Mouse (Mus musculus) liver, adult 2 months (tissue): ENCODE data around the gene Cdhr4. TPM values are rescaled to one million over a fixed set of nuclear protein-coding genes. Genes with fewer than 3 reads are reported as not detected.

Experiments used
- DNase-seq: peaks from one replicate; pipeline ENCODE4 v3.0.0-alpha.2; 2011; ENCODE audit warnings: low read depth, low spot score; ENCODE audit errors: extremely low read depth
- H3K27ac ChIP-seq: fragments of 200-500 bp; replicated peaks from 2 replicates; pipeline ENCODE4 v1.5.1; 2012; ENCODE audit warnings: low read depth, mild to moderate bottlenecking, control low read depth, inconsistent platforms, low read length; ENCODE audit not compliant: insufficient read depth
- H3K27me3 ChIP-seq: fragments of 200-500 bp; 2 replicates; pipeline ENCODE4 v1.6.1; 2012; ENCODE audit warnings: mild to moderate bottlenecking, moderate library complexity, low read length, inconsistent platforms; ENCODE audit not compliant: control insufficient read depth, insufficient read depth
- H3K36me3 ChIP-seq: fragments of 200-500 bp; 2 replicates; pipeline ENCODE4 v1.6.1; 2012; ENCODE audit warnings: low read length, inconsistent platforms; ENCODE audit not compliant: control insufficient read depth, insufficient read depth
- H3K4me1 ChIP-seq: fragments of 200-500 bp; 2 replicates; pipeline ENCODE4 v1.6.1; 2011; ENCODE audit warnings: low read length; ENCODE audit not compliant: control insufficient read depth, insufficient read depth
- H3K4me3 ChIP-seq: fragments of 200-500 bp; 2 replicates; pipeline ENCODE4 v1.5.1; 2011; ENCODE audit warnings: low read depth, mild to moderate bottlenecking, control low read depth, low read length, moderate library complexity; ENCODE audit not compliant: insufficient read depth
- H3K79me2 ChIP-seq: fragments of 200-500 bp; 2 replicates; pipeline ENCODE4 v1.6.1; 2012; ENCODE audit warnings: inconsistent platforms, mild to moderate bottlenecking, low read length, moderate library complexity; ENCODE audit not compliant: control insufficient read depth, insufficient read depth
- H3K9ac ChIP-seq: fragments of 200-500 bp; 2 replicates; pipeline ENCODE4 v1.6.1; 2012; ENCODE audit warnings: low read depth, mild to moderate bottlenecking, control low read depth, inconsistent platforms, low read length
- CTCF ChIP-seq: fragments of 200-500 bp; IDR thresholded peaks from 2 replicates; pipeline ENCODE4 v1.5.1; 2011; ENCODE audit warnings: low read depth, low read length, control low read depth
- POLR2A ChIP-seq: fragments of 200-500 bp; IDR thresholded peaks from 2 replicates; pipeline ENCODE4 v1.6.1; 2011; ENCODE audit warnings: low read length, control low read depth; ENCODE audit not compliant: insufficient read depth; ENCODE audit errors: extremely low read depth
- WGBS: fragments of 180-500 bp; shearing (Covaris S2); methylation state at CpG from one replicate; pipeline ENCODE4 v1.1.7; 2018; 5-methylcytosine and 5-hydroxymethylcytosine counted together
- polyA plus RNA-seq: library from polyadenylated mRNA; depleted of rRNA; stranded (reverse); fragments of >200 nt; gene quantifications from 2 replicates; pipeline ENCODE4 v1.2.3, GENCODE M21; 2012
- total RNA-seq: library from RNA; depleted of rRNA; stranded (reverse); fragments of >200 nt; gene quantifications from 2 replicates; pipeline ENCODE4 v1.2.3, GENCODE M21; 2014

The Cdhr4 gene
- total and polyA plus RNA-seq, 2 experiments, result 0.44 TPM; not detected in 1

DNA sequence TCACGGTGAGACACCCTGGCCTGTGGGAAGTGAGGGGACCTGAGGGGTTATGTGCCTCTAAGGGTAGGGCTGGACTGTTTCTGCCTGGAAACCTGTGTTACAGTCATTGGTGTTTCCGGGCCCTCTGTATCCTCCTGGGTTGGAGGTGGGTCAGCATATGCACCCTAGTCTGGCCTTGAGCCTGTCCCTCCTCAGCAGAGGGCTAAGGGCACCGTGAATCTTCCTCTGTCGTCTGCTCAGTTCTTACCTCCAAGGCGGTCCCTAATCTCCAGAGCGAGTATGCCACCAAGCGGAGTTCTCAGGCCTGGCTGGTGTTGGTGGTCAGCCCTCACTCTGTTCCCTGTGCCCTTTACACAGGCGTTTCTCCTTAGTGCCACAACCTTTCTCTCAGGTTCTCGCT, 29.4 kb upstream of the Cdhr4 start:
- no peak overlapping the region for H3K9ac ChIP-seq
- no peak overlapping the region for H3K4me3 ChIP-seq
- no peaks in the 10 kb centered on the region for H3K27me3 ChIP-seq
- no peaks in the 10 kb centered on the region for H3K36me3 ChIP-seq
- no peaks in the 10 kb centered on the region for H3K79me2 ChIP-seq
- TF ChIP-seq CTCF (no peak), POLR2A (no peak)
- no peaks in the 10 kb centered on the region for H3K4me1 ChIP-seq
- WGBS, result 96% methylated on average over 9 of the region's 9 CpGs
- DNase-seq, result no peak
- H3K27ac ChIP-seq, result no peak overlapping the region

GRCm38 (mm10) chr9:107963700-107964099, 28.6 kb upstream of the Cdhr4 start:
- no peaks in the 10 kb centered on the region for H3K36me3 ChIP-seq
- no peak overlapping the region for H3K9ac ChIP-seq
- H3K4me3 ChIP-seq, result no peak overlapping the region
- H3K4me1 ChIP-seq, result no peaks in the 10 kb centered on the region
- DNase-seq, result peak; percentile 65
- H3K27ac ChIP-seq, result no peak overlapping the region
- WGBS, result 14% methylated on average over 5 of the region's 5 CpGs
- no peaks in the 10 kb centered on the region for H3K27me3 ChIP-seq
- TF ChIP-seq CTCF (peak; percentile 98), POLR2A (no peak)
- H3K79me2 ChIP-seq, result no peaks in the 10 kb centered on the region

- 94% methylated on average over 9 of the region's 9 CpGs for WGBS
- DNase-seq, result no peak
- no peaks in the 10 kb centered on the region for H3K4me1 ChIP-seq
- H3K79me2 ChIP-seq, result no peaks in the 10 kb centered on the region
- no peaks in the 10 kb centered on the region for H3K27me3 ChIP-seq
- no peak overlapping the region for H3K27ac ChIP-seq
- H3K4me3 ChIP-seq, result no peak overlapping the region
- H3K36me3 ChIP-seq, result no peaks in the 10 kb centered on the region
- TF ChIP-seq CTCF (no peak), POLR2A (no peak)
- H3K9ac ChIP-seq, result no peak overlapping the region
Observed at GRCm38 (mm10) chr9:107964681-107965080, 27.6 kb upstream of the Cdhr4 start.

DNA sequence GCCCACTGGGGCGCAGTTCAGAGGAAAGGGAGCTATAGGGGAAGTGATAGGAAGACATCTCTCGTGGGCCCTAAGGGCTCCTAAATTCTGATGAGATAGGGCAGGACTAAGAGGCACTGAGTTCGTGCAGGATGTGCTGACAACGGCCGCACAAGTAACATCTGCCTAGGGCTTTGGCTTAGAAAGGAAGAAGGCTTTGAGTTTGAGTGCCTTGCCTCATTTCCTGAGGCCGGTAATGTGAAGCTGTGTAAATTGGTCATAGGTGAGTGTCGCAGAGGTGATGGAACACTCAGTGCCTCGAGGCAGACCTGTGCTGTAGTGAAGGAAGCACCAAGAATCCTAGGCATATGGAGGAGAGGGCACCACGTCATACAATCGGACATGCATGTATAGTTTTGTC, 25.6 kb upstream of the Cdhr4 start:
- Histone ChIP-seq H3K4me3 (no peak overlapping the region), H3K4me1 (no peaks in the 10 kb centered on the region), H3K36me3 (no peaks in the 10 kb centered on the region), H3K9ac (no peak overlapping the region), H3K79me2 (no peaks in the 10 kb centered on the region), H3K27ac (no peak overlapping the region), H3K27me3 (no peaks in the 10 kb centered on the region)
- DNase-seq, result no peak
- whole genome bisulfite sequencing, result 86% methylated on average over 10 of the region's 10 CpGs
- TF ChIP-seq CTCF (no peak), POLR2A (no peak)

DNA sequence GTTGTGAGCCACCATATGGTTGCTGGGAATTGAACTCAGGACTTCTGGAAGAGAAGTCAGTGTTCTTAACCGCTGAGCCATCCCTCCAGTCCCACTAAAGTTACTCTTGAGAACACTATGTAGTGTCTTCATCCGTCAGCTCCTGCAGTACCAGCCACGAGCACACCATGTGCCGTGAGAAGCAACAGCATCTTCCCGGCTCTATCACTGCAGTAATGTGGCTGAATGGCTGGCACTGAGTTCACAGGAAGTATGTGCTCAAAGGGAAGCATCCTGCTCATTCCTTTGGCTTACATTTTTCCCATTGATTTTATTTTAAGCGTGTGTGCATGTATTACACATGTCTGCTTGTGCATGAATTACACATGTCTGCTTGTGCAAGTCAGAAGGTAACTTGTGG, 24.9 kb upstream of the Cdhr4 start:
- Histone ChIP-seq H3K9ac (no peak overlapping the region), H3K27ac (no peak overlapping the region), H3K4me3 (no peak overlapping the region), H3K36me3 (no peaks in the 10 kb centered on the region), H3K79me2 (no peaks in the 10 kb centered on the region), H3K4me1 (no peaks in the 10 kb centered on the region; the same call in 1 of the 2 replicates), H3K27me3 (no peaks in the 10 kb centered on the region)
- TF ChIP-seq POLR2A (no peak), CTCF (no peak)
- DNase-seq, result no peak
- 86% methylated on average over 6 of the region's 6 CpGs for WGBS

DNA sequence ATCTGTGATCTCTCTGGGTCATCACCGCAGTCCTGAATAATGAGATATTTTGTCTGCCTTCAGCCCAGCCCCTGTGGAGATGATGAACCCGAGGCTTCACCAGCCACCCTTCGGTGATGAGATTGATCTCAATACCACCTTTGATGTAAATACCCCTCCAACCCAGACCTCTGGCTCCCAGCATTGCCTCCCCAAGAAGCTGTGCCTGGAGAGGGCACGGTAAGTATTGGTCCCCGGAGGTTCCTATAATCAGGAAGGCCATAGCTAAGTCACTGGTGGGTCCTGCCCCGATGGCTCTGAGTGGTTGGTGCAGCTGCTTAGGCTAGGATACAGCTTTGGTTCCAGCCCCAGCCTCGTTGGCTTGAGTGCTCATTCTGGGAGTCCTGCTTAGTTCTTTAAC, 23.8 kb upstream of the Cdhr4 start:
- 93% methylated on average over 7 of the region's 7 CpGs for WGBS
- no peak for DNase-seq
- no peak overlapping the region for H3K27ac ChIP-seq
- no peaks in the 10 kb centered on the region for H3K79me2 ChIP-seq
- TF ChIP-seq POLR2A, result no peak
- no peak for TF ChIP-seq CTCF
- no peak overlapping the region for H3K9ac ChIP-seq
- no peaks in the 10 kb centered on the region; the same call in 1 of the 2 replicates for H3K4me1 ChIP-seq
- no peak overlapping the region for H3K4me3 ChIP-seq
- no peaks in the 10 kb centered on the region for H3K27me3 ChIP-seq
- H3K36me3 ChIP-seq, result no peaks in the 10 kb centered on the region
